Mouse (Mus musculus) liver, adult 2 months (tissue): Measurements from ENCODE around the gene Cks1brt.
"Not testable (repeated sequence)": the region's sequence is repeated elsewhere in the genome, so short reads cannot be mapped to it uniquely, and the experiment has no call there.

Experiments used
- CTCF ChIP-seq: fragments of 200-500 bp; IDR thresholded peaks from 2 replicates; pipeline ENCODE4 v1.5.1; 2011; ENCODE audit warnings: low read depth, low read length, control low read depth
- POLR2A ChIP-seq: fragments of 200-500 bp; IDR thresholded peaks from 2 replicates; pipeline ENCODE4 v1.6.1; 2011; ENCODE audit warnings: low read length, control low read depth; ENCODE audit not compliant: insufficient read depth; ENCODE audit errors: extremely low read depth

- not testable (repeated sequence) for TF ChIP-seq POLR2A, CTCF
Measured at GRCm38 (mm10) chr8:85135690-85136089, 16.0 kb upstream of the Cks1brt start.
